Mouse (Mus musculus): ENCODE measurements around the gene Slc4a10.

GRCm38 (mm10) chr2:62307477-62307876 lies 261.2 kb downstream of the Slc4a10 start:
- TF ChIP-seq TAL1 (IDR thresholded peaks at IDR 0.05; ENCODE audit: low read length): no peak
- no peak for TF ChIP-seq GATA1 (IDR thresholded peaks at IDR 0.05; ENCODE audit: low read length)
